Mouse (Mus musculus) stomach, embryonic 14.5 days (tissue): ENCODE data around the gene Oas1c. TPM values are rescaled to one million over a fixed set of nuclear protein-coding genes. Genes with fewer than 3 reads are reported as not detected.

Experiments
- ATAC-seq: fragments of 200-750 bp; cut with Nextera tagmentation; 2 replicates; pipeline ENCODE4 v1.8.0; 2017; ENCODE audit warnings: low read depth, moderate TSS enrichment; ENCODE audit not compliant: insufficient number of reproducible peaks, insufficient read depth, low FRiP score
- H3K27ac ChIP-seq: fragments of 300-500 bp; sonication (generic); 2 replicates; pipeline ENCODE4 v1.5.1; 2014; ENCODE audit warnings: mild to moderate bottlenecking, low read length, moderate library complexity, mixed read lengths
- H3K27me3 ChIP-seq: fragments of 300-500 bp; sonication (generic); 2 replicates; pipeline ENCODE4 v1.6.1; 2014; ENCODE audit warnings: low read length, control low read depth, mixed read lengths; ENCODE audit not compliant: control insufficient read depth, insufficient read depth
- H3K36me3 ChIP-seq: fragments of 300-500 bp; sonication (generic); 2 replicates; pipeline ENCODE4 v1.6.1; 2014; ENCODE audit warnings: mild to moderate bottlenecking, control low read depth, low read length, moderate library complexity, mixed read lengths; ENCODE audit not compliant: control insufficient read depth, insufficient read depth
- H3K4me1 ChIP-seq: fragments of 300-500 bp; sonication (generic); 2 replicates; pipeline ENCODE4 v1.6.1; 2014; ENCODE audit warnings: low read length, control low read depth, mixed read lengths; ENCODE audit not compliant: control insufficient read depth, insufficient read depth
- H3K4me2 ChIP-seq: fragments of 300-500 bp; sonication (generic); replicated peaks from 2 replicates; pipeline ENCODE4 v1.6.1; 2014; ENCODE audit warnings: low read depth, low read length, control low read depth
- H3K4me3 ChIP-seq: fragments of 300-500 bp; sonication (generic); 2 replicates; pipeline ENCODE4 v1.5.1; 2014; ENCODE audit warnings: low read depth, low read length, control low read depth
- H3K9ac ChIP-seq: fragments of 300-500 bp; sonication (generic); replicated peaks from 2 replicates; pipeline ENCODE4 v1.6.1; 2014; ENCODE audit warnings: low read depth, mild to moderate bottlenecking, control low read depth, low read length, moderate library complexity, mixed read lengths
- H3K9me3 ChIP-seq: fragments of 300-500 bp; sonication (generic); 2 replicates; pipeline ENCODE4 v1.6.1; 2016; ENCODE audit warnings: low read depth, low read length, control low read depth; ENCODE audit not compliant: control insufficient read depth
- WGBS: fragments of 180-500 bp; shearing (Covaris S2); extraction: QIAGEN DNeasy Blood & Tissue Kit; methylation state at CpG from one replicate; pipeline ENCODE4 v1.1.7; 2014; 5-methylcytosine and 5-hydroxymethylcytosine counted together
- polyA plus RNA-seq: library from polyadenylated mRNA; unstranded; fragments of >200 nt; fragmentation: Nextera tagmentation; extraction: Ambion mirVana; gene quantifications from 2 replicates; pipeline ENCODE4 v1.2.1, GENCODE M21; 2014

Oas1c gene
- polyA plus RNA-seq: 0.59 and 1.2 TPM in 2 replicates

DNA sequence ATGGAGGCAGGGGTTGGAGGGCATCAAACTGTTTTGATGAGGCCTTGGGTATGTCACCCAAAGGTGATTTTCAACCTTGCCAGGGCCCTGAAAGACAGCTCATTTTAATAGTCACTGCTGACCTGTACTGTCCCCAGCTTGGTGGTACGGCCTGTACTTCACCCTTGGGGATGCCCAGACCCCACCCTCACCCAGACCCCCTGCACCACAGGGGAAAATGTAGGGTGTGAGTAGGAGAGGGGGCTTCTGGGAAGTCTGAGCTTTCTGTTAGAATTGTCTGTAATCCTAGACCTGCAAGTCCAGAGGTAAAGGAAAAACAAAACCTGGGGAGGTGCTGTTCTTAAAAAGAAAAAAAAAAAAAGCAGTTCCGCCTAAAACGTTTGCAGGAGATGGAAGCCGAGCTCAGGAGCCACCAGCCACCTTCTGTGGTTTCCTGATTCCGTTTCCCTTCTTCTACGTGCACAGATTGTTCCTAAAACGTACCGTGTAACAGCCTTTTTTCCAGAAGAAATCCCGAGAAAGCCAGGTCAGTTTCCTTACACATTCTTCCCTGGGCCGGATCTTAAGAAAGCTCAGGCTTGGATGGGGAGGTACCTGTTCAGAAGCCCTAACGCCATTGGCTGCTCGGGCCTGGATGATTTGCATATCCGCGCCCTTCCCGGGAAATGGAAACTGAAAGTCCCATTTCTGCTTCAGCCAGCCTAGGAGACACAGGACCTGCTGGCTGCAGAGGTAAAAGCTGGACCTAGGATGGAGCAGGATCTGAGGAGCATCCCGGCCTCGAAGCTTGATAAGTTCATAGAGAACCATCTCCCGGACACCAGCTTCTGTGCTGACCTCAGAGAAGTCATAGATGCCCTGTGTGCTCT, at the start of gene Oas1c:
TSS of gene Oas1c (minus strand) at position 564 of the 869 bp plus-strand sequence.
- peak within 1 kb of the TSS; percentile 17; the same call in 1 of the 2 replicates for H3K27ac ChIP-seq
- no peaks in the 10 kb centered on the region for H3K27me3 ChIP-seq
- ATAC-seq: peak; percentile 86
- no peak within 1 kb of the TSS; the same call in 1 of the 2 replicates for H3K9ac ChIP-seq
- no peaks in the 10 kb centered on the region for H3K9me3 ChIP-seq
- peak within 1 kb of the TSS; percentile 48 for H3K4me2 ChIP-seq
- peak within 1 kb of the TSS; percentile 26 for H3K4me3 ChIP-seq
- 5% methylated on average over 18 of the region's 18 CpGs for WGBS
- no peaks in the 10 kb centered on the region for H3K36me3 ChIP-seq
- peaks cover 4% of the 10 kb centered on the region; the same call in 1 of the 2 replicates for H3K4me1 ChIP-seq

DNA sequence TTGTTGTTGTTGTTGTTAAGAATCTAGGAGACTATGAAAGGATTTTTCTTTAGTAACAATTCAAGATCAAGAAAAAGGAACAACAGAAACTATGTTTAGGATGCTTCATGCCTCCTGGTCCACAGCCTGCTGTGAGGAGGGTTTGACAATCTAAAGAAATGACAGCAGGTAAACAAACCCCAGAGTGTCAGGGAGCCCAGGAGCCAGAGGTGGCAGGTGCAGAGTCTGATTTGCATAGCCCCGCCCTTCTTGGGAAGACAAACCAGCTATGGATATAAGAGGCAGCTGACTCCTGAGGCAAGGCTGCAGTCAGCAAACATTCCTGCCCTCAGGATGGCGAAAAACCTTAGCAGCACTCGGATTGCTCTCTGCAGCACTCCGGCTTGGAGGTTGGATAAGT, 48.8 kb upstream of the Oas1c start, which contains the start of gene Oas1h:
TSS of gene Oas1h (plus strand) at position 301 of the 400 bp plus-strand sequence.
- H3K27ac ChIP-seq: no peak within 1 kb of the TSS
- ATAC-seq: no peak
- no peaks in the 10 kb centered on the region for H3K4me1 ChIP-seq
- H3K36me3 ChIP-seq: no peaks in the 10 kb centered on the region
- H3K9me3 ChIP-seq: no peaks in the 10 kb centered on the region
- no peak within 1 kb of the TSS for H3K9ac ChIP-seq
- WGBS: 36% methylated on average over 4 of the region's 4 CpGs
- no peak within 1 kb of the TSS for H3K4me2 ChIP-seq
- no peaks in the 10 kb centered on the region for H3K27me3 ChIP-seq
- H3K4me3 ChIP-seq: no peak within 1 kb of the TSS

DNA sequence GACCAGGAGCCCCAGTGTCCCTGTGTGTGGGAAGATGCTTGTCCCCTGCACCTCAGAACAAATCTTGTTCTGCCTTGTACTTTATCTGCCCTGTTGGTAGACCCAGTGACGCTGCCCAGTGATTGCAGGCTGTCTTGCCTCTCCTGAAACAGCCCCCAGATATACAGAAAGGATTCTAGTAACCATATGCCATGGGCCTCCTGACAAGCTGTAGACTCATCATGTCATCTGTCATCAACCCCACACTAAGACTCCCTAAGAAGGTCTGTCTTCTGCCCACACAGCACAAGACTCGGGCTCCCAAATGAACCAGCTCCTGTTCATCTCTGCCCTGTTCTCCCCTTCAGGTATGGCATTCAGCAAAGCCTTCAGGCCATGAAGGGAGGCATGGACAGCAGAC, 46.9 kb upstream of the Oas1c start:
- Histone ChIP-seq H3K4me3 (no peak overlapping the region), H3K36me3 (no peaks in the 10 kb centered on the region), H3K27ac (no peak overlapping the region), H3K9me3 (peaks cover 4% of the 10 kb centered on the region; the same call in 1 of the 2 replicates), H3K27me3 (no peaks in the 10 kb centered on the region), H3K4me1 (no peaks in the 10 kb centered on the region), H3K4me2 (no peak overlapping the region), H3K9ac (no peak overlapping the region)
- no peak for ATAC-seq
- 75% methylated on average over 2 of the region's 2 CpGs for WGBS

DNA sequence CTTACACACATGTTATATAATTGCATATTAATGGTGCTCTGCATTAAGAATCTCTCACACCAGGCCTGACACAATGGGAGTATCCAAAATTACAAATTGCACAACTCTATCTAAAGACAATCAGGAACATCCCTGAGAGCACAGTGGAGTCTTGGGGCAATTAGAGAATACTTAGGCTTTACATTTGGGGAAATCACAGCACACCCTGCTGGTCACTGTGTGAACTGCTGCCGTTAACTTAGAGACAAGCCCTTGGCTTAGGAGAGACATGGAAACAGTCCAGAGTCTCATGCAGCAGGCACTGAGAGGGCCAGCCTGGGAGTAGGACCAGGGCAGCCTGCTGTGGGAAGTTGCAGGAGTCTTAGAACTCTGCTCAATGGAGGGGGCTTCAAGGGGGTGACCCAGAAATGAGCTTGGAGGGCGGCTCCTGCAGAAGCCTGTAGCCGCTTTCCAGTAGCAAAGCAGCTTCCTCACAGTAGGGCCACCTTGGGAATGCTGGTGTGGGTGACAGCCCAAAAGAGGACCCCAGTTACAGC, 37.4 kb upstream of the Oas1c start:
- no peaks in the 10 kb centered on the region for H3K27me3 ChIP-seq
- H3K27ac ChIP-seq: no peak overlapping the region
- no peaks in the 10 kb centered on the region for H3K4me1 ChIP-seq
- no peak for ATAC-seq
- H3K4me3 ChIP-seq: no peak overlapping the region
- WGBS: 68% methylated on average over 3 of the region's 3 CpGs
- H3K4me2 ChIP-seq: no peak overlapping the region
- H3K9me3 ChIP-seq: peaks cover 7% of the 10 kb centered on the region; the same call in 1 of the 2 replicates
- H3K9ac ChIP-seq: no peak overlapping the region
- H3K36me3 ChIP-seq: no peaks in the 10 kb centered on the region

DNA sequence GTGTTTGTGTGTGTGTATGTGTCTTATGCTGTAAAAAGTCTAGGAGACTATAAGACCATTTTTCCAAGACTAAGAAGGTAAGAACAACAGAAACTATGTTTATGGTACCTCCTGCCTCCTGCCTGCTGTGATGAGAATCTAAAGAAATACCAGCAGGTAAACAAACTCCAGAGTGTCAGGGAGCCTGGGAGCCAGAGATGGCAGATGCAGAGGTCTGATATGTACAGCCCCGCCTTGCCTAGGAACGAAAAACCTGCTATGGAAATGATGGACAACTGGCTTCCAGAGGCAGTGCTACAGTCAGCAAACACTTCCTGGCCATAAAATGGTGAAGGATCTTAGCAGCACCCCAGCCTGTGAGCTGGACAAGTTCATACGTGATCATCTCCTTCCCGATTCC, 34.8 kb upstream of the Oas1c start, which contains the start of gene Oas1f:
TSS of gene Oas1f (plus strand) at position 301 of the 400 bp plus-strand sequence.
- Histone ChIP-seq H3K27me3 (no peaks in the 10 kb centered on the region), H3K9me3 (no peaks in the 10 kb centered on the region), H3K4me3 (no peak within 1 kb of the TSS), H3K4me2 (no peak within 1 kb of the TSS), H3K9ac (no peak within 1 kb of the TSS), H3K4me1 (no peaks in the 10 kb centered on the region), H3K27ac (no peak within 1 kb of the TSS), H3K36me3 (no peaks in the 10 kb centered on the region)
- ATAC-seq: no peak
- WGBS: 59% methylated on average over 4 of the region's 4 CpGs

DNA sequence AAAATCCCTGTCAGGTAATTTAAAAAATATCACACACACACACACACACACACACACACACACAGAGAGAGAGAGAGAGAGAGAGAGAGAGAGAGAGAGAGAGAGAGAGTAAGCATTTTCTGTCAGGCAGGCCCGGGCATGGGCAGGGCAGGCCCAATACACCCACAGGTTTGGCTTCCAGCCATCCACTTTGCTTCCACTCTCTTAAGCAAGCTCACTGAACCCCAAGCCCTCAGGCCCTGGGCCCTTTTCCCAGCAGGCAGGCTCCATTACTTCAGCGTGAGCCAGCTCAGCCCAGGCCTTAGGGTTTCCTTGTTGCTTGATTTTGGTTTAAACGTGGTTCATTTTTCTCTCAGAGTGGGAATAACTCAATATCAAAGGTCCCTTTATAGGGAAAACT, 32.4 kb upstream of the Oas1c start:
- WGBS: 82% methylated on average over 3 of the region's 3 CpGs
- no peak overlapping the region for H3K4me3 ChIP-seq
- no peaks in the 10 kb centered on the region for H3K27me3 ChIP-seq
- H3K4me1 ChIP-seq: no peaks in the 10 kb centered on the region
- ATAC-seq: no peak
- H3K9me3 ChIP-seq: no peaks in the 10 kb centered on the region
- no peak overlapping the region for H3K27ac ChIP-seq
- H3K36me3 ChIP-seq: no peaks in the 10 kb centered on the region
- no peak overlapping the region for H3K4me2 ChIP-seq
- no peak overlapping the region for H3K9ac ChIP-seq

DNA sequence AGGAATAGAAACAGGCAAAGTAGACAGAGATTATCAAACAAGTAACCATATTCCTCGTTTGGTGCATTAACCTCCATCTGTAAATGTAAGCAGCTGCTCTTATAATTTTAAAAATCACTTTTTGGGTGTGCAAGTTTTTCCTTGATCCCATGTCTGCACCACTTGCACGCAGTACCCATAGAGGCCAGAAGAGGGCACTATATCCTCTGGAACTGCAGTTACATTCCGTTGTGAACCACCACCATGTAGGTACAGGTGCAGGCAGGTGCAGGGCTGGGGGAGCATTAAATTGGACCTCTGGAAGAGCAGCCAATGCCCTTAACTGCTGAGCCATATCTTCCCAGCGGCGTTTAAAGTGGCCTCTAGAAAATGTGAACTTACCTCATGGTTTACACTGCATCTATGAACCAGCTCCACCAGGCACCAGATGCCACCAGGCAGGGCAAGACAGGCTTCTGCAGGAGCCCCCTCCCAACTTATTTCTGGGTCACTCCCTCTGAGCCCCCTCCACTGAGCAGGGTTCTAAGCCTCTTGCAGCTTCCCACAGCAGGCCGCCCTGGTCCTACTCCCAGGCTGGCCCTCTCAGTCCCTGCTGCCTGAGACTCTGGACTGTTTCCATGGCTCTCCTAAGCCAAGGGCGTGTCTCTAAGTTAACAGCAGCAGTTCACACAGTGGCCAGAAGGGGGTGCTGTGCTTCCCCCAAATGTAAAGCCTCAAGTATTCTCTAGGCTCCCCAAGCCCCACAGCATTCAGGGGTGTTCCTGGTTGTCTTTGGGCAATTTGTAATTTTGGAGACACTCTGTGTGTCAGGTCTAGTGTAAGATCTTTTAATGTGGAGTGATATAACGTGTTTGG, 24.6 kb upstream of the Oas1c start:
- Histone ChIP-seq H3K27me3 (no peaks in the 10 kb centered on the region), H3K36me3 (no peaks in the 10 kb centered on the region), H3K9me3 (no peaks in the 10 kb centered on the region), H3K4me2 (no peak overlapping the region), H3K27ac (no peak overlapping the region), H3K4me3 (no peak overlapping the region), H3K4me1 (no peaks in the 10 kb centered on the region), H3K9ac (no peak overlapping the region)
- WGBS: 11% methylated on average over 8 of the region's 8 CpGs
- no peak for ATAC-seq
